Mouse (Mus musculus) limb, embryonic 13.5 days (tissue): ENCODE results near the gene Dnm3. TPM values are rescaled to one million over a fixed set of nuclear protein-coding genes. Genes with fewer than 3 reads are reported as not detected.

ENCODE experiments used
- ATAC-seq: fragments of 200-750 bp; cut with Nextera tagmentation; 2 replicates; pipeline ENCODE4 v1.8.0; 2017; ENCODE audit warnings: low read depth, moderate number of reproducible peaks, moderate TSS enrichment; ENCODE audit not compliant: low FRiP score
- H3K27ac ChIP-seq: fragments of 300-500 bp; sonication (generic); 2 replicates; pipeline ENCODE4 v1.5.1; 2015; ENCODE audit warnings: inconsistent platforms, mild to moderate bottlenecking, moderate library complexity
- H3K27me3 ChIP-seq: fragments of 300-500 bp; sonication (generic); 2 replicates; pipeline ENCODE4 v1.6.1; 2015; ENCODE audit warnings: mild to moderate bottlenecking, inconsistent platforms
- H3K36me3 ChIP-seq: fragments of 300-500 bp; sonication (generic); 2 replicates; pipeline ENCODE4 v1.6.1; 2015; ENCODE audit warnings: inconsistent platforms, mild to moderate bottlenecking, moderate library complexity
- H3K4me1 ChIP-seq: fragments of 300-500 bp; sonication (generic); 2 replicates; pipeline ENCODE4 v1.6.1; 2015; ENCODE audit warnings: inconsistent platforms
- H3K4me2 ChIP-seq: fragments of 300-500 bp; sonication (generic); replicated peaks from 2 replicates; pipeline ENCODE4 v1.6.1; 2015; ENCODE audit warnings: inconsistent platforms, mild to moderate bottlenecking, moderate library complexity
- H3K4me3 ChIP-seq: fragments of 300-500 bp; sonication (generic); 2 replicates; pipeline ENCODE4 v1.5.1; 2015; ENCODE audit warnings: moderate library complexity, mild to moderate bottlenecking, inconsistent platforms
- H3K9ac ChIP-seq: fragments of 300-500 bp; sonication (generic); 2 replicates; pipeline ENCODE4 v1.6.1; 2015; ENCODE audit warnings: mild to moderate bottlenecking, inconsistent platforms
- H3K9me3 ChIP-seq: fragments of 300-500 bp; sonication (generic); 2 replicates; pipeline ENCODE4 v1.6.1; 2016; ENCODE audit warnings: inconsistent platforms
- WGBS: fragments of 180-500 bp; shearing (Covaris S2); methylation state at CpG from one replicate; pipeline ENCODE4 v1.1.7; 2015; 5-methylcytosine and 5-hydroxymethylcytosine counted together
- polyA plus RNA-seq: library from polyadenylated mRNA; unstranded; fragments of >200 nt; fragmentation: Nextera tagmentation; extraction: Ambion mirVana; gene quantifications from 2 replicates; pipeline ENCODE4 v1.2.1, GENCODE M21; 2015

Gene Dnm3
- polyA plus RNA-seq, 1 experiment from 2014 or later: 28.0 TPM

- H3K4me1 ChIP-seq: peaks cover 27% of the 10 kb centered on the region
- no peaks in the 10 kb centered on the region for H3K36me3 ChIP-seq
- H3K27ac ChIP-seq: peak overlapping the region; percentile 93
- no peak for ATAC-seq
- no peaks in the 10 kb centered on the region for H3K9me3 ChIP-seq
- H3K4me2 ChIP-seq: 0 out of 2 replicates have a peak overlapping the region, but pooled peaks have one; percentile 9
- no peak overlapping the region for H3K9ac ChIP-seq
- 8% methylated on average over 7 of the region's 7 CpGs for WGBS
- H3K4me3 ChIP-seq: no peak overlapping the region
- H3K27me3 ChIP-seq: no peaks in the 10 kb centered on the region
Observed at GRCm38 (mm10) chr1:162053186-162053585, 424.6 kb downstream of the Dnm3 start.

- no peaks in the 10 kb centered on the region for H3K9me3 ChIP-seq
- H3K27me3 ChIP-seq: no peaks in the 10 kb centered on the region
- no peak overlapping the region for H3K4me3 ChIP-seq
- no peak overlapping the region for H3K4me2 ChIP-seq
- no peak for ATAC-seq
- H3K4me1 ChIP-seq: peaks cover 27% of the 10 kb centered on the region
- H3K9ac ChIP-seq: no peak overlapping the region
- H3K36me3 ChIP-seq: no peaks in the 10 kb centered on the region
- peak overlapping the region; percentile 93 for H3K27ac ChIP-seq
- WGBS: 61% methylated on average over 6 of the region's 6 CpGs
Observed at GRCm38 (mm10) chr1:162052755-162053154, 425.1 kb downstream of the Dnm3 start.

- 30% methylated on average over 7 of the region's 7 CpGs for WGBS
- peak; percentile 11; the same call in 1 of the 2 replicates for ATAC-seq
Observed at GRCm38 (mm10) chr1:162052138-162052537, 425.7 kb downstream of the Dnm3 start.

GRCm38 (mm10) chr1:162051710-162052109 is 426.1 kb downstream of the Dnm3 start:
- H3K9me3 ChIP-seq: no peaks in the 10 kb centered on the region
- 73% methylated on average over 4 of the region's 4 CpGs for WGBS
- ATAC-seq: no peak

More at GRCm38 (mm10) chr1:162052138-162052537, 425.7 kb downstream of the Dnm3 start:
- Histone ChIP-seq H3K4me2 (no peak overlapping the region), H3K36me3 (no peaks in the 10 kb centered on the region), H3K4me1 (peaks cover 27% of the 10 kb centered on the region), H3K4me3 (no peak overlapping the region), H3K9ac (no peak overlapping the region), H3K27ac (peak overlapping the region; percentile 93), H3K27me3 (no peaks in the 10 kb centered on the region), H3K9me3 (no peaks in the 10 kb centered on the region)

GRCm38 (mm10) chr1:162047673-162048072 is 430.2 kb downstream of the Dnm3 start:
- no peak for ATAC-seq
- H3K36me3 ChIP-seq: no peaks in the 10 kb centered on the region
- H3K9me3 ChIP-seq: no peaks in the 10 kb centered on the region
- no peaks in the 10 kb centered on the region for H3K27me3 ChIP-seq
- H3K27ac ChIP-seq: no peak overlapping the region; the same call in 1 of the 2 replicates
- H3K4me2 ChIP-seq: no peak overlapping the region
- WGBS: 79% methylated on average over 7 of the region's 7 CpGs
- H3K4me3 ChIP-seq: no peak overlapping the region
- H3K4me1 ChIP-seq: peaks cover 40% of the 10 kb centered on the region
- no peak overlapping the region for H3K9ac ChIP-seq

More at GRCm38 (mm10) chr1:162051710-162052109, 426.1 kb downstream of the Dnm3 start:
- Histone ChIP-seq H3K4me2 (no peak overlapping the region), H3K9ac (no peak overlapping the region), H3K27me3 (no peaks in the 10 kb centered on the region), H3K4me1 (peaks cover 27% of the 10 kb centered on the region), H3K27ac (peak overlapping the region; percentile 93), H3K36me3 (no peaks in the 10 kb centered on the region), H3K4me3 (no peak overlapping the region)

- Histone ChIP-seq H3K27me3 (no peaks in the 10 kb centered on the region), H3K9me3 (no peaks in the 10 kb centered on the region), H3K9ac (no peak overlapping the region), H3K27ac (peak overlapping the region; percentile 95), H3K4me3 (no peak overlapping the region), H3K36me3 (no peaks in the 10 kb centered on the region), H3K4me1 (peaks cover 51% of the 10 kb centered on the region), H3K4me2 (no peak overlapping the region)
- peak; percentile 80 for ATAC-seq
- 45% methylated on average over 8 of the region's 8 CpGs for WGBS
Observed at GRCm38 (mm10) chr1:162043788-162044717, 433.8 kb downstream of the Dnm3 start.

GRCm38 (mm10) chr1:162043216-162043615 is 434.6 kb downstream of the Dnm3 start:
- no peak overlapping the region for H3K4me2 ChIP-seq
- H3K4me3 ChIP-seq: no peak overlapping the region
- no peak overlapping the region for H3K9ac ChIP-seq
- no peak for ATAC-seq
- no peaks in the 10 kb centered on the region for H3K9me3 ChIP-seq
- H3K36me3 ChIP-seq: no peaks in the 10 kb centered on the region
- no peaks in the 10 kb centered on the region for H3K27me3 ChIP-seq
- WGBS: 81% methylated on average over 1 of the region's 1 CpGs
- H3K27ac ChIP-seq: peak overlapping the region; percentile 95
- peaks cover 59% of the 10 kb centered on the region for H3K4me1 ChIP-seq

- H3K4me1 ChIP-seq: peaks cover 67% of the 10 kb centered on the region
- ATAC-seq: no peak
- H3K4me3 ChIP-seq: no peak overlapping the region
- no peaks in the 10 kb centered on the region for H3K9me3 ChIP-seq
- WGBS: 59% methylated on average over 5 of the region's 5 CpGs
- no peak overlapping the region for H3K4me2 ChIP-seq
- H3K9ac ChIP-seq: no peak overlapping the region
- H3K27me3 ChIP-seq: no peaks in the 10 kb centered on the region
- H3K36me3 ChIP-seq: no peaks in the 10 kb centered on the region
- H3K27ac ChIP-seq: 0 out of 2 replicates have a peak overlapping the region, but pooled peaks have one; percentile 95
Observed at GRCm38 (mm10) chr1:162042384-162042783, 435.4 kb downstream of the Dnm3 start.

GRCm38 (mm10) chr1:162040490-162041274 is 437.2 kb downstream of the Dnm3 start:
- no peak overlapping the region for H3K9ac ChIP-seq
- H3K4me1 ChIP-seq: peaks cover 83% of the 10 kb centered on the region
- H3K27me3 ChIP-seq: no peaks in the 10 kb centered on the region
- WGBS: 77% methylated on average over 6 of the region's 6 CpGs
- no peak overlapping the region for H3K4me3 ChIP-seq
- no peak for ATAC-seq
- H3K4me2 ChIP-seq: no peak overlapping the region
- H3K36me3 ChIP-seq: no peaks in the 10 kb centered on the region
- H3K9me3 ChIP-seq: no peaks in the 10 kb centered on the region
- H3K27ac ChIP-seq: peak overlapping the region; percentile 98

- ATAC-seq: no peak
- WGBS: 36% methylated on average over 7 of the region's 7 CpGs
- Histone ChIP-seq H3K9ac (no peak overlapping the region), H3K27ac (peak overlapping the region; percentile 98), H3K9me3 (no peaks in the 10 kb centered on the region), H3K27me3 (no peaks in the 10 kb centered on the region), H3K36me3 (no peaks in the 10 kb centered on the region), H3K4me3 (no peak overlapping the region), H3K4me2 (no peak overlapping the region), H3K4me1 (peaks cover 82% of the 10 kb centered on the region)
Observed at GRCm38 (mm10) chr1:162039808-162040207, 438.0 kb downstream of the Dnm3 start.

GRCm38 (mm10) chr1:162039011-162039595 is 438.7 kb downstream of the Dnm3 start:
- H3K36me3 ChIP-seq: no peaks in the 10 kb centered on the region
- WGBS: 43% methylated on average over 9 of the region's 9 CpGs
- H3K4me2 ChIP-seq: peak overlapping the region; percentile 28; the same call in 1 of the 2 replicates
- no peaks in the 10 kb centered on the region for H3K27me3 ChIP-seq
- ATAC-seq: no peak
- H3K4me3 ChIP-seq: no peak overlapping the region
- H3K4me1 ChIP-seq: peaks cover 78% of the 10 kb centered on the region
- H3K9me3 ChIP-seq: no peaks in the 10 kb centered on the region
- peak overlapping the region; percentile 98 for H3K27ac ChIP-seq
- no peak overlapping the region for H3K9ac ChIP-seq
